Mouse (Mus musculus) liver, embryonic 14.5 days (tissue): ENCODE measurements at regions not wholly inside any gene's neighbourhood (a gene's known extent, or its start where the extent isn't known, plus 50 kb on each side); places are given as distances from the start of the nearest gene placed in this dataset.

Source experiments
- CTCF ChIP-seq: IDR thresholded peaks from 2 replicates; pipeline ENCODE4 v1.5.1; 2016; ENCODE audit warnings: antibody characterized with exemption, low read depth, control low read depth
- EP300 ChIP-seq: IDR thresholded peaks from 2 replicates; pipeline ENCODE4 v1.6.1; 2016; ENCODE audit warnings: antibody characterized with exemption, low read depth

GRCm38 (mm10) chr6:127351691-127352090 lies 94.9 kb upstream of the Parp11 start:
- no peak for TF ChIP-seq CTCF
- TF ChIP-seq EP300: no peak
